Mouse (Mus musculus) cerebellum, adult 2 months (tissue): Measurements from ENCODE around the gene Dcbld2. TPM values are rescaled to one million over a fixed set of nuclear protein-coding genes. Genes with fewer than 3 reads are reported as not detected.

Experiments
- DNase-seq, 2 experiments: peaks; one replicate each; pipeline ENCODE4 v3.0.0; 2021
- H3K27ac ChIP-seq: fragments of 200-500 bp; 2 replicates; pipeline ENCODE4 v1.5.1; 2012; ENCODE audit warnings: low read length, control low read depth, inconsistent platforms; ENCODE audit not compliant: insufficient read depth
- H3K27me3 ChIP-seq: fragments of 200-500 bp; 2 replicates; pipeline ENCODE4 v1.6.1; 2012; ENCODE audit warnings: inconsistent platforms, mild to moderate bottlenecking, low read length, moderate library complexity; ENCODE audit not compliant: control insufficient read depth, insufficient read depth
- H3K4me1 ChIP-seq: fragments of 200-500 bp; 2 replicates; pipeline ENCODE4 v1.6.1; 2011; ENCODE audit warnings: low read length; ENCODE audit not compliant: control insufficient read depth, insufficient read depth
- H3K4me3 ChIP-seq: fragments of 200-500 bp; replicated peaks from 2 replicates; pipeline ENCODE3; 2011; ENCODE audit warnings: mild to moderate bottlenecking, low read depth, low read length, control low read depth; ENCODE audit not compliant: insufficient read depth
- CTCF ChIP-seq: fragments of 200-500 bp; IDR thresholded peaks from 2 replicates; pipeline ENCODE4 v1.5.1; 2011; ENCODE audit warnings: low read depth, mild to moderate bottlenecking, control low read depth, low read length, moderate library complexity, borderline replicate concordance; ENCODE audit not compliant: insufficient read depth
- POLR2A ChIP-seq: fragments of 200-500 bp; IDR thresholded peaks from 2 replicates; pipeline ENCODE4 v1.6.1; 2011; ENCODE audit warnings: low read length, control low read depth, borderline replicate concordance; ENCODE audit not compliant: insufficient read depth
- WGBS: fragments of 180-500 bp; shearing (Covaris S2); methylation state at CpG from one replicate; pipeline ENCODE4 v1.1.7; 2018; 5-methylcytosine and 5-hydroxymethylcytosine counted together
- polyA plus RNA-seq: library from polyadenylated mRNA; depleted of rRNA; stranded (reverse); fragments of >200 nt; gene quantifications from 2 replicates; pipeline ENCODE4 v1.2.3, GENCODE M21; 2012

Gene Dcbld2
- polyA plus RNA-seq, 1 experiment: 17.1 TPM

- Histone ChIP-seq H3K4me3 (no peak overlapping the region), H3K27ac (no peak overlapping the region), H3K27me3 (no peaks in the 10 kb centered on the region), H3K4me1 (no peaks in the 10 kb centered on the region; the same call in 1 of the 2 replicates)
- WGBS: 79% methylated on average over 9 of the region's 9 CpGs
- no peak for TF ChIP-seq POLR2A
- no peak for TF ChIP-seq CTCF
- DNase-seq: no peak
Measured at GRCm38 (mm10) chr16:58481219-58481905, 73.1 kb downstream of the Dcbld2 start.

GRCm38 (mm10) chr16:58481906-58482270, 73.6 kb downstream of the Dcbld2 start:
- Histone ChIP-seq H3K27me3 (no peaks in the 10 kb centered on the region), H3K27ac (no peak overlapping the region), H3K4me1 (no peaks in the 10 kb centered on the region; the same call in 1 of the 2 replicates), H3K4me3 (no peak overlapping the region)
- TF ChIP-seq POLR2A (no peak), CTCF (no peak)
- WGBS: 88% methylated on average over 5 of the region's 5 CpGs
- no peak for DNase-seq

GRCm38 (mm10) chr16:58482296-58482695, 74.1 kb downstream of the Dcbld2 start:
- 67% methylated on average over 3 of the region's 3 CpGs for WGBS
- DNase-seq: no peak
- H3K27me3 ChIP-seq: no peaks in the 10 kb centered on the region
- no peaks in the 10 kb centered on the region; the same call in 1 of the 2 replicates for H3K4me1 ChIP-seq
- no peak for TF ChIP-seq POLR2A
- TF ChIP-seq CTCF: no peak
- H3K4me3 ChIP-seq: no peak overlapping the region
- H3K27ac ChIP-seq: no peak overlapping the region

- H3K27me3 ChIP-seq: no peaks in the 10 kb centered on the region
- DNase-seq: no peak
- TF ChIP-seq POLR2A (no peak), CTCF (no peak)
- H3K4me1 ChIP-seq: no peaks in the 10 kb centered on the region
- H3K27ac ChIP-seq: no peak overlapping the region
- H3K4me3 ChIP-seq: no peak overlapping the region
- 87% methylated on average over 6 of the region's 6 CpGs for WGBS
Measured at GRCm38 (mm10) chr16:58487861-58488260, 79.6 kb downstream of the Dcbld2 start.

- Histone ChIP-seq H3K27me3 (no peaks in the 10 kb centered on the region), H3K4me3 (no peak overlapping the region), H3K27ac (no peak overlapping the region), H3K4me1 (no peaks in the 10 kb centered on the region)
- TF ChIP-seq CTCF: no peak
- TF ChIP-seq POLR2A: no peak
- no peak for DNase-seq
Measured at GRCm38 (mm10) chr16:58496791-58497190, 88.5 kb downstream of the Dcbld2 start.

- 70% methylated on average over 9 of the region's 9 CpGs for WGBS
- Histone ChIP-seq H3K27me3 (no peaks in the 10 kb centered on the region), H3K4me3 (no peak overlapping the region), H3K27ac (no peak overlapping the region), H3K4me1 (no peaks in the 10 kb centered on the region)
- TF ChIP-seq POLR2A: no peak
- no peak for TF ChIP-seq CTCF
- no peak for DNase-seq
Measured at GRCm38 (mm10) chr16:58497886-58498713, 89.9 kb downstream of the Dcbld2 start.

GRCm38 (mm10) chr16:58499172-58499584, 90.9 kb downstream of the Dcbld2 start:
- DNase-seq: peak in 1 of 2 experiments; percentile 18
- no peaks in the 10 kb centered on the region for H3K27me3 ChIP-seq
- WGBS: 39% methylated on average over 1 of the region's 1 CpGs
- no peaks in the 10 kb centered on the region for H3K4me1 ChIP-seq
- TF ChIP-seq CTCF (no peak), POLR2A (no peak)
- H3K4me3 ChIP-seq: no peak overlapping the region
- H3K27ac ChIP-seq: no peak overlapping the region

GRCm38 (mm10) chr16:58499650-58500049, 91.4 kb downstream of the Dcbld2 start:
- Histone ChIP-seq H3K27me3 (no peaks in the 10 kb centered on the region), H3K4me3 (no peak overlapping the region), H3K4me1 (no peaks in the 10 kb centered on the region), H3K27ac (no peak overlapping the region)
- WGBS: 72% methylated on average over 5 of the region's 5 CpGs
- TF ChIP-seq CTCF (no peak), POLR2A (no peak)
- no peak for DNase-seq
